Mouse (Mus musculus): ENCODE data around the gene Acot2.
"Not testable (repeated sequence)": the region's sequence is repeated elsewhere in the genome, so short reads cannot be mapped to it uniquely, and the experiment has no call there.

Gene Acot2

GRCm38 (mm10) chr12:83987583-83988441 is at the start of gene Acot2:
Gene Acot2 (plus strand): TSS chr12:83987861.
- peak; percentile 85 for DNase-seq (ENCODE audit: low spot score)

GRCm38 (mm10) chr12:83938592-83938991 is 49.1 kb upstream of the Acot2 start:
- DNase-seq (ENCODE audit: low spot score): not testable (repeated sequence)

- no peak for DNase-seq (ENCODE audit: low spot score)
Measured at GRCm38 (mm10) chr12:83939332-83939731, 48.3 kb upstream of the Acot2 start.

DNA sequence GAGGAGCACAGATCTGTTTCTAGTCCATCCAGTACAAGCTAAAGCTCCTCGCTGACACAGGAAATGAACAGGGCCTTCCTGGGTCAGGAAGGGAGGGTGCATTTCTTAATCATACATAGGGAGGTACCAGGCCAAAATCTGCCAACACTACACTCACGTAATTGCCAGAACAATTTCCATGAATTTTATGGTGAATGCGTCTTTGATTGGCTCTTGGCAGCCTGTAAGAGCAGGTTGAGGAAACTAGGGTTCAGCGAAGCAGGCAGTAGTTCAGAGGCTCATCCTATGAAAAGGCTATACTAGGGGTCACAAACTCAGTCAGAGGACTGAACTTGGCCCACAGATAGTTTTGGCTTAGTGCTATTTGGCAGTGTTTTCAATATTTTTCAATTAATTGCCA is 47.6 kb upstream of the Acot2 start:
- no peak for DNase-seq (ENCODE audit: low spot score)

DNA sequence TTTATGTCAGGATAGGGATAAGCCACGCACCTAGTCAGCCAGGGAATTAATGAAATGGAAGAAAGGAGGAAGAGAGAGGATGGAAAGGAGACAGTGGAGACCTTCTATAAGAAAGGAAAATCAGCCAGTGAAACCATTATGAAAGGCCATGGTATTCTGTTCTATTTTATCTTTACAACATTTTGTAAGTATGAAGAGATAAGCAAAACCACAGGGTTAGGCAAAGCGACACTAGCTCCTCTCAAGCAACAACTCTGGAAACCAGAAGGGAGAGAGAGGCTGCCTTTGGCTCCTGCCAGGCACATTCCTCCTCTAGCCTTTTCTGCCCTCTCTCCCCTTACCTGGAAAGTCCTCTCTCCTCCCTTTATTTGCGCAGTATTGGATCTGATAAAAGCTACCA is 45.7 kb upstream of the Acot2 start:
- no peak for DNase-seq (ENCODE audit: low spot score)

DNA sequence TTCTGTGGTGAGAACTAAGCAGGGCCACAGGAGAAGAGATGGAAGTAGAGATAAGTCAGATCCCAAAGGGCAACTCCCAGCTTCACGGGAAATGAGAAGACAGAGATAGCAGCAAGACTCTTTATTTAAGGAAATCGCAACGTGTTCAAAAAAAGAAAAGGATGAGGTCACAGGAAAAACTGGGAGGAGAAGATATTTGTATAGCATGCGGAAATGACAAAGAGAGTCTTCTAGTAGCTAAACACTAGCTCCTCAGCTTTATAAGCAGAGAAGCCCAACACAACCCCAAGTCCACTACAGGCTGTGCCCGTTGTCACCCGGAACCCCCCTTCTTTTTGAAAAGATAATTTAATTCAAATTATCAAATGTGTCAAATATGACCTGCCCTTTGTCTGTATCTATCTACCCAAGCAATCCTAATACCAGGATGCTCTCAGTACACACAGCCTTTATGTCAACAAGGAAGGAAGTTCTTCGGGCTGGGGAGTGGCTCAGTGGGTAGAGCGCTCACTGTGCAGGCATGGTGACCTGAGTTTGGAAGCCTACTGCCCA is 40.3 kb upstream of the Acot2 start:
- DNase-seq (ENCODE audit: low spot score): no peak

GRCm38 (mm10) chr12:83949043-83949442 is 38.6 kb upstream of the Acot2 start:
- DNase-seq (ENCODE audit: low spot score): no peak

GRCm38 (mm10) chr12:83949776-83950492 is 37.7 kb upstream of the Acot2 start:
- no peak for DNase-seq (ENCODE audit: low spot score)

- DNase-seq (ENCODE audit: low spot score): peak; percentile 88
Measured at GRCm38 (mm10) chr12:83950493-83950839, 37.2 kb upstream of the Acot2 start, which contains the start of gene Riox1. Gene Riox1 (plus strand): TSS chr12:83950608.

DNA sequence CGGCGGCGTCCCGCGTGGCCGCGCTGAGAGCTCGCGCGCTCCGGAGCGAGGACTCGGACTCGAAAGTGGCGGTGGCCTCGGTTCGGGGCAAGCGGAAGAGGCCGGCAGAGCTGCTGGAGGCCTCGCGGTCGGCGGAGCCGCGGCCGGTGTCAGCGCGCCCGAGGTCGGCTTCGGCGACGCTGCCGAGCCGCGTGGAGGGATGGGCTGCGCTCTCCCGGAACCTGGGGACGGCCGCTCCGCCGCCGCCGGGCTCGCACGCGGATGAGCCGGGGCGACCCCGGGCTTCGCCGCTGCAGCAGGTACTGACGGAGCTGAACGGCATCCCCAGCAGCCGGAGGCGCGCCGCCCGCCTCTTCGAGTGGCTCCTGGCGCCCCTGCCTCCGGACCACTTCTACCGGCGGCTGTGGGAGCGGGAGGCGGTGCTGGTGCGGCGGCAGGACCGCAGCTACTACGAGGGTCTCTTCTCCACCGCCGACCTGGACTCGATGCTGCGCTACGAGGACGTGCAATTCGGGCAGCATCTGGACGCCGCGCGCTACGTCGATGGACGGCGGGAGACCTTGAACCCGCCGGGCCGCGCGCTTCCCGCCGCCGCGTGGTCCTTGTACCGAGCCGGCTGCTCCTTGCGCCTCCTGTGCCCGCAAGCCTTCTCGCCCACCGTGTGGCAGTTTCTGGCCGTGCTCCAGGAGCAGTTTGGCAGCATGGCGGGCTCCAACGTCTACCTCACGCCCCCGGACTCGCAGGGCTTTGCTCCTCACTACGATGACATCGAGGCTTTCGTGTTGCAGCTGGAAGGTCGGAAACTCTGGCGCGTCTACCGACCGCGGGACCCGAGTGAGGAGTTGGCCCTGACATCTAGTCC is 36.6 kb upstream of the Acot2 start:
- peak; percentile 47 for DNase-seq (ENCODE audit: low spot score)

- no peak for DNase-seq (ENCODE audit: low spot score)
Measured at GRCm38 (mm10) chr12:83951711-83952575, 35.7 kb upstream of the Acot2 start.

DNA sequence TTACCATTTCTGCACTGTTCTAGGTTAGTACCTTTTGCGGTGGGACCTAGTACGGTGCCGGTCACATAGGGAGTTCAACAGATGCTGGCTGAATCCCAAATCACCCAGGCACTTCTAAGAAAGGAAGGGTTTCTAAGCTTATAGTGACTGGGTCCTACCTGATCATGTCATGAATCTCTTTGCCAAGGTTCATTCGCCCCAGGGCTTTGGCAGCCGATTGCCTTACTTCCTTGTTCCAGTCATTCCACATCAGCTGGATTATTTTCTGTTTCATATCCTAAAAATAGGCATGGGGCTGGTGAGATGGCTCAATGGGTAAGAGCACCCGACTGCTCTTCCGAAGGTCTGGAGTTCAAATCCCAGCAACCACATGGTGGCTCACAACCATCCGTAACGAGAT is 29.4 kb upstream of the Acot2 start:
- no peak for DNase-seq (ENCODE audit: low spot score)

- no peak for DNase-seq (ENCODE audit: low spot score)
Measured at GRCm38 (mm10) chr12:83965235-83965634, 22.4 kb upstream of the Acot2 start.

- DNase-seq (ENCODE audit: low spot score): peak; percentile 68
Measured at GRCm38 (mm10) chr12:83972117-83972516, 15.5 kb upstream of the Acot2 start.

- no peak for DNase-seq (ENCODE audit: low spot score)
Measured at GRCm38 (mm10) chr12:83978862-83979261, 8.8 kb upstream of the Acot2 start.

DNA sequence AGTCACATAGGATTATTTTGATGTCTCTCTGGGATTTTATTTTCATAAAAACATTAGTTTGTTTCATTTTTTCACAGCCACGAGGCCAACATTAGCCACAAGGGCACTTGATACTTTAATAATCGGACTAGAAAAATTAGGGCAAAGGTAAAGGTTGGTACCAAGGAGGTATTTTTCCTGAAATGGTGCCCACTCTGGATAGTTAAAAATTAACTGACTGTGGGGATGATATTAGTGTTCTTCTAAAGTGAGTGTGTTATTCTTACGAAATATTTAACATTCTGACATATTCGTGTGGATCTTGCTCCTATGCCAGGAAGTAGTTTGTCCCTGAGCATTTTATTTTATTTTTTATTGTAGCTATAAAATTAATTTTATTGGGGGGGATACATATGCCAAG is 6.0 kb upstream of the Acot2 start:
- DNase-seq (ENCODE audit: low spot score): no peak

GRCm38 (mm10) chr12:83984752-83985151 is 2.9 kb upstream of the Acot2 start, which contains the start of gene Heatr4:
Gene Heatr4 (minus strand): TSS chr12:83984852.
- DNase-seq (ENCODE audit: low spot score): no peak

- peak; percentile 26 for DNase-seq (ENCODE audit: low spot score)
Measured at GRCm38 (mm10) chr12:83987242-83987582, 449 bp upstream of the Acot2 start.

DNA sequence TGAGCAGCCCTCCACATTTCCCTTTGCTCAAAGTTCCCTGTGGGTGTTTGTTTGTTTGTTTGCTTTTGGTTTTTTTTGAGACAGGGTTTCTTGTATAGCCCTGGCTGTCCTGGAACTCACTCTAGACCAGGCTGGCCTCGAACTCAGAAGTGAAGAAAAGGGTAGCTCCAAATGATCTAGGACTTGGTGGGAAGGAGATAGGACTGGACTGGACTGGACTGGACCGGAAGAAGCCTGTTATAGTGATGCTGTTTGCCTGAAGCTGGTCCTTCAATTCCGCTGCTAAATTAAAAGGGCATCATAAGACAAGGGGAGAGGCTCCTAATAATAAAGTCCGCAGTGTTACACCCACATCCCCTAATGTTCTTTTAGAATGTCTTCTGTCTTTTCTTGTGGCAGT is 822 bp downstream of the Acot2 start:
- DNase-seq (ENCODE audit: low spot score): peak; percentile 29

DNA sequence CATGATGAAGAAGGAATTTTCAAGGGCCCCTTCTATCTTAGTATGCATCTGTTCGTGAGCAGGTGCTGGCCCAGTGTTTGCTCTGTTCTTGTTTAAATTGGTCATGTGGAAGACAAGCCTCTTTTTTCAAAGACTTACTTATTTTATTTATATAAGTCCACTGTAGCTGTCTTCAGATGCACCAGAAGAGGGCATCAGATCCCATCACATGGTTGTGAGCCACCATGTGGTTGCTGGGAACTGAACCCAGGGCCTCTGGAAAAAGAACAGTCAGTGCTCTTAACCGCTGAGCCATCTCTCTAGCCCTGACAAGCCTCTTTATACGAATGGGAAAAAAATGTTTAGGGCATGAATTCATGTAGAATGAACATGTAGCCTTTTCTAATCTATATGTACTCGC is 1.7 kb downstream of the Acot2 start:
- no peak for DNase-seq (ENCODE audit: low spot score)

GRCm38 (mm10) chr12:83997221-83997620 is 9.6 kb downstream of the Acot2 start:
- DNase-seq (ENCODE audit: low spot score): no peak
